Mouse (Mus musculus) midbrain, embryonic 13.5 days (tissue): ENCODE measurements around the gene Junb. TPM values are rescaled to one million over a fixed set of nuclear protein-coding genes. Genes with fewer than 3 reads are reported as not detected.
A peak's percentile ranks its signal among the peaks of the same experiment; 100 is the strongest.

ENCODE experiments used
- ATAC-seq: fragments of 200-750 bp; cut with Nextera tagmentation; 2 replicates; pipeline ENCODE4 v1.8.0; 2017; ENCODE audit warnings: mild to moderate bottlenecking, moderate TSS enrichment, moderate library complexity
- H3K27ac ChIP-seq: fragments of 300-500 bp; sonication (generic); 2 replicates; pipeline ENCODE4 v1.5.1; 2015; ENCODE audit warnings: inconsistent platforms, mild to moderate bottlenecking, moderate library complexity
- H3K27me3 ChIP-seq: fragments of 300-500 bp; sonication (generic); 2 replicates; pipeline ENCODE4 v1.6.1; 2015; ENCODE audit warnings: mild to moderate bottlenecking, inconsistent platforms
- H3K36me3 ChIP-seq: fragments of 300-500 bp; sonication (generic); 2 replicates; pipeline ENCODE4 v1.6.1; 2015; ENCODE audit warnings: mild to moderate bottlenecking, inconsistent platforms
- H3K4me1 ChIP-seq: fragments of 300-500 bp; sonication (generic); replicated peaks from 2 replicates; pipeline ENCODE4 v1.6.1; 2015; ENCODE audit warnings: inconsistent platforms
- H3K4me2 ChIP-seq: fragments of 300-500 bp; sonication (generic); replicated peaks from 2 replicates; pipeline ENCODE4 v1.6.1; 2015; ENCODE audit warnings: moderate library complexity, mild to moderate bottlenecking, inconsistent platforms
- H3K4me3 ChIP-seq: fragments of 300-500 bp; sonication (generic); replicated peaks from 2 replicates; pipeline ENCODE4 v1.5.1; 2015; ENCODE audit warnings: mild to moderate bottlenecking, inconsistent platforms
- H3K9ac ChIP-seq: fragments of 300-500 bp; sonication (generic); replicated peaks from 2 replicates; pipeline ENCODE4 v1.6.1; 2015; ENCODE audit warnings: mild to moderate bottlenecking, inconsistent platforms
- H3K9me3 ChIP-seq: fragments of 300-500 bp; sonication (generic); 2 replicates; pipeline ENCODE4 v1.6.1; 2016; ENCODE audit warnings: mild to moderate bottlenecking, inconsistent platforms
- WGBS: fragments of 180-500 bp; shearing (Covaris S2); methylation state at CpG from one replicate; pipeline ENCODE4 v1.1.7; 2015; 5-methylcytosine and 5-hydroxymethylcytosine counted together
- polyA plus RNA-seq: library from polyadenylated mRNA; unstranded; fragments of >200 nt; fragmentation: Nextera tagmentation; extraction: Ambion mirVana; gene quantifications from 2 replicates; pipeline ENCODE4 v1.2.1, GENCODE M21; 2015

Junb gene
- polyA plus RNA-seq, 1 experiment from 2014 or later = 6.1 TPM

DNA sequence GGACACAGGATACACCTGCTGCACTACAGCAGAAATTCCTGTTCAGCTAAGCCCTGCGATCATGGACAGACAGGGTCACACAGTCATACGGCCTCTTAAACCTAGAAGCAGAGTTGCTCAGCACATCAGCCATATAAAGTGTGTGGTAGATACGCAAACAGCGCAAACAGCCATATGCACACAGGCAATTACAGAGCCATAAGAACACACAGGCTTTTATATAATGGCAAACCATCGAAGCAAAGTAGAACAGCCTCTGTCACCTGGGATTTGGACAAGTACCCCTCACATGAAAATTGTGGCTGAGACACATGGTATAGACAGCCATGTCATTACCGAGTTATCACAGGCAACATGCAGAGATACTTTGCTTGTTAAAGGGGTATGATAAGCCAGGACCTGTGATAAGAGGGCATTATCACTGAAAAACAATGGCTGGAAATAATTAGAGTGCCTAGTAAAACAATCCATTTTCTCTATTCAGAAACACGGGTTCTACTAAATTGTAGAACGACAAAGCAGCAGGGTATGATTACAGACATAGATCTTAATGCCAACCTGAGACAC is 7.9 kb upstream of the Junb start:
- Histone ChIP-seq H3K4me2 (peak overlapping the region; percentile 89), H3K36me3 (no peaks in the 10 kb centered on the region), H3K4me1 (peaks cover 38% of the 10 kb centered on the region), H3K4me3 (peak overlapping the region; percentile 46), H3K27ac (peak overlapping the region; percentile 10; the same call in 1 of the 2 replicates), H3K9me3 (no peaks in the 10 kb centered on the region), H3K27me3 (peaks cover 51% of the 10 kb centered on the region), H3K9ac (peak overlapping the region; percentile 62; the same call in 1 of the 2 replicates)
- no peak for ATAC-seq
- WGBS = 44% methylated on average over 8 of the region's 8 CpGs

DNA sequence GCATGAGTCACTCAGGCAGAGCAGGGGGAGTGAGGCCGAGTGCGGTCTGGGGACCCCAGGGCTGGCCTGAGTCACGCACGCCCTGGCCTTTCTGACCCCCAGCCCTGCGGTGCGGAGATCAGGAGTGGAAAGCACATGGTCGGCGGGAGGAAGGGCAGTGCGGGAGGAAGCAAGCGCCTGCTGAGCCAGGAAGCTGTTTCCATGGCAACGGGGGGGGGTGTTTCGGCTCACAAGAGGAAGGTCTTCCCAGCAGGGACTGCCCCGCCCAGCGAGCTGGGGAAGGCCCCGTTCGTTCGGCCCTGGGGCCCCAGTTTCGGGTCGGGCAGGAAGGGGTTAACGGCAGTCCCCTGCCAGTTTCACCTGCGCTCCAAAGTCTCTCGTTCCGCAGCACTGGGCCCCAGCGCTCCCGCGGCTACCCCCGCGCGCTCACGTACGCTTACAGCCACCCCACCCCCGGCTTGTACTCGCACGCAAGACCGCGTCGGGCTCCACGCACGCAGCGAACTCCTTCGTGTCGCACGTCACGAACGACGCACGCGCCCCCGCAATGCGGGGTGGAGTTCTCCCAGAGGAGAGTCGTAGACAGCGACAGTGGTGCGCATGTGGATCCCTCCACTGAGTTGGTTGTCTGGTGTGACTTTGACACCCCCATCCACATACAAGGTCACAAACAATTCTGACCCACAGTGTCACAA is 7.3 kb upstream of the Junb start:
- Histone ChIP-seq H3K27me3 (peaks cover 55% of the 10 kb centered on the region), H3K4me3 (peak overlapping the region; percentile 46), H3K4me1 (peaks cover 39% of the 10 kb centered on the region), H3K36me3 (no peaks in the 10 kb centered on the region), H3K9me3 (no peaks in the 10 kb centered on the region), H3K4me2 (peak overlapping the region; percentile 89), H3K27ac (peak overlapping the region; percentile 10; the same call in 1 of the 2 replicates), H3K9ac (peak overlapping the region; percentile 62)
- ATAC-seq = peak; percentile 19; the same call in 1 of the 2 replicates
- under 1% methylated on average over 53 of the region's 53 CpGs for WGBS

GRCm38 (mm10) chr8:84985049-84985683 is 6.6 kb upstream of the Junb start:
- Histone ChIP-seq H3K4me2 (peak overlapping the region; percentile 89), H3K36me3 (no peaks in the 10 kb centered on the region), H3K9ac (peak overlapping the region; percentile 62), H3K9me3 (no peaks in the 10 kb centered on the region), H3K4me1 (peaks cover 43% of the 10 kb centered on the region), H3K27me3 (peaks cover 61% of the 10 kb centered on the region), H3K4me3 (peak overlapping the region; percentile 46), H3K27ac (no peak overlapping the region)
- no peak for ATAC-seq
- WGBS = under 1% methylated on average over 23 of the region's 23 CpGs

DNA sequence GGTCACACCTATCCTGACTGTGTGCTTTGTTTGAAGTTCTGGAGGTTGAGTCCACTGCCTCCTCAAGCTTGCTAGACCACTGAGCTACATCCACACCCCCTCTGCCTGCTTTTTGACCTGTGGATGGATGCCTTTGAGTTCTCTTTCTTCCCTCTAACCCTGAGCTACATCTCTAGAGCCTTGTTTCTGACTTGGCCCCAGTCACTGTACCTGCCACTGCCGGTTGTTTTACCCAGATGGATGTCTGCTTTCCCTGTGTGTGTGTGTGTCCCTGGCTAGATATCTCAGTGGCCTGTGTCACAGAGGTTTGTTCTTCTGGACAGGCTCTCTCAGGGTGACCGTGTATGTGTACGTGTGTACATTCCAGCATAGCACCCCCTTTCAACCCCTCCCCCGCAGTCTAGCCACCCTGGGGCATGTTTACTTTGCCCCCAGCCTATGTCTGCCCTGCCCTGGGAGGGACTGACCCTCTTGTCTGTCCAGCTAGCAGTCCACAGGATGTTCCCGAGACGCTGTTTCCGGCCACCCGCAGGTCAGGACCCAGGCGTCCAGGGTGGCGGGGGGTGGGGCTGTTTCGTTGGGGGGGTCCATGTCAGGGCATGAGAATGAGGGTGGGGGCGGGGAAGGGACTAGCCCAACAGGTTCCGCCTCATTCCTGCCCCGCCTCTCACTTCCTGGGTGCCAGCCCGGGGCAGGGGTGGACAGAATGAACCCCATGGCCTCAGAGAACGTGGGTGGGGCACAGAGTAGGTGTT is 6.0 kb upstream of the Junb start:
- peak overlapping the region; percentile 62 for H3K9ac ChIP-seq
- 13% methylated on average over 16 of the region's 16 CpGs for WGBS
- H3K4me1 ChIP-seq = peaks cover 49% of the 10 kb centered on the region
- H3K27me3 ChIP-seq = peaks cover 63% of the 10 kb centered on the region
- peak overlapping the region; percentile 89 for H3K4me2 ChIP-seq
- H3K4me3 ChIP-seq = no peak overlapping the region
- no peaks in the 10 kb centered on the region for H3K9me3 ChIP-seq
- H3K27ac ChIP-seq = peak overlapping the region; percentile 44; the same call in 1 of the 2 replicates
- no peaks in the 10 kb centered on the region for H3K36me3 ChIP-seq
- ATAC-seq = no peak

DNA sequence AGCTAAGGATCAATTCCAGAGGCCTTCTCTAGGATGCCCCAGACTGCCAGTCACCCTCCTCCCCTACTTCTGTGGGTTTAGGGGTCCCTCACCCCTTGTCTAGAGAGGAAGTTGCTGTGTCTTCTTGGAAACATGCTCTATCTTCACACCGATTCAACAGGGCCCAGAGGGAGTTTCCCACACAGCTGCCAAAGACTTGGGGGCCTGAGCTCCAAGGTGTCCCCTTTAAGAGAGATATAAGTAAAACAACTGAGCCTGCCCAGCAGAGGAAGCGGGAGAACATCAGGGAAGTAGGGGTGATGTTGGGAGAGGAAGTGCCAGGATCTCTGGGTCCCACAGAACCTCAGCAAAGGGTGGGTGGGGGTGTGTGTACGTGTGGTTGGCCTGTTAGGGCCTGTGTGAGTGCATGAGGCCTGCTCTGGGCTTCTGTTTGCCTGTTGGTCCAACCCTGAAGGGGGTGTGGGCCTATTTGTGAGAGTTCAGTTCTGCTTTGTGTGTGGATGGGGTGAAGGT is 4.0 kb upstream of the Junb start:
- H3K36me3 ChIP-seq = no peaks in the 10 kb centered on the region
- H3K4me2 ChIP-seq = no peak overlapping the region
- no peaks in the 10 kb centered on the region for H3K9me3 ChIP-seq
- 57% methylated on average over 3 of the region's 3 CpGs for WGBS
- H3K4me1 ChIP-seq = peaks cover 64% of the 10 kb centered on the region
- no peak for ATAC-seq
- no peak overlapping the region for H3K27ac ChIP-seq
- no peak overlapping the region for H3K9ac ChIP-seq
- peaks cover 62% of the 10 kb centered on the region for H3K27me3 ChIP-seq
- H3K4me3 ChIP-seq = no peak overlapping the region

DNA sequence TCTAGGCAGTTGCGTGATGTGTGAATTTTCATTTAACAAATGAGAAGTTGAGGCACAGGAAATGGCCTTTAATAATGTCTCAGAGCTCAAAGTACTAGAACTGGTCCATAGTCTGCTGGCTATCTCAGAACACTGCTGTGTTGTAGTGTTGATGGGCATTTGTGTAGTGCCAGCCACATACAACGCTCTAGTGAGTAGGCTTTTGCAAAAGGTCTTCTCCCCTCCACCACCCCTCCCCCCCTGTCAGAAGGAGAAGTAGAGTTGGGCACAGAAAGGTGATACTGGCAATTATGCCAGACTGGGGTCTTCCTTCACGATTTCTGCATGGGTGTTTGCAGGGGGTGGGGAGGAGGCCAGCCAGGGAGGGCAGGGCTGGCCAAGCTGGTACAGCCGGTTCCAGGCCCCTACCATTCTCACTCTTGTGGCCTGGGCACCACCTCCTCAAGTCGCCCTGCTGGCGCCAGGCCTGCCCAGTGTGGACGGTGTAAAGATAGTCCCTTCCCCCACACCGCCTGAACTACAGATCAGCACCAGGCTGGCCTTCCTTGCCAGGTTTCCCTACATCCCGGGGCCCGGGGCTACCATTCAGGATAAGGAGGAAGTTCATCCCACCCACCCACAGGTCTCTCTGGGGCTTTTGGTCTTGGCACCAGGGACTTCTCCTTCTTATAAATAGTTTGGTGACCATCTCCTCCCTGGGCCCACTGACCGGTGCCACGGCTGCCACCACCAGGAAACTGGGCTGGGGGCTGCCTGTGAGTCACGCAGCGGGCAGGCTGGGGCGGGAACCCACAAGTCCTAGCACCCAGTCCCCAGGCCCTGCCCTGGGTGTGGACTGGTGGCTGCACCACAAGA is 3.4 kb upstream of the Junb start:
- 85% methylated on average over 15 of the region's 15 CpGs for WGBS

DNA sequence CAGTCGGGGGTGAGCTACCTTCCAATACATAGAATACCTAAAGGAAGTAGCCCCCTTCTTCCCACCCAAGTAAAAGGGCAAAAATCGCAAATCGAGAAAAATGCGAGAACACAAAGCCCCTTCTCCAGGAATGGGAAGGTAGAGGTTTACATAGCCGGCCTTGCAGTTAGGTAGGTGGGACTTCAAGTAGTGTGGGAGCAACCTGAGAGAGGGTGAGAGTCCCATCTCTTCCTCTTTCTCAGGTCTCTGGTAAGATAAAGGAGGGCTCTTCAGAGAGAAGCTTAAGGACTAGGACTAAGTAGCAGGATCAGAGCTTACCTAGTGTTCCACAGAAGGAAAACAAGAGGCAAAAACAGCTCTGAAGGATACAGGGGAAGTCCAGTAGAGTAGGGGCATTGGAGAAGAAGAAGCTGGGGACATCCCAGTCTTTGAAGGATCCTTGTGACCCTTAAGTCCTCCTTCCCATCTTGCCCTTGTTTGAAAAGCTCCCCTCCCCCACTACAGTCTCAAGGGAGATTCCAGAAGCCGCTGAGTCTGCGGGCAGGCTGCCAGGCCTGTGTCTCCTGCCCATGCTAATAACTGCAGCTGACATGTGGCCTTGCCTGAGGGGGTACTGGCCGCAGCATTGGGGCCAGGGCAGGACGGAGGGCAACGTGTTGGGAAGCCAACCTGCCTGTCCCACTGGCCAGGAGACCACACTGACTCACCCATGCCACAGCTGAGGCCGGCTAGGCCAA is 2.3 kb upstream of the Junb start:
- H3K9me3 ChIP-seq = no peaks in the 10 kb centered on the region
- no peaks in the 10 kb centered on the region for H3K36me3 ChIP-seq
- peak overlapping the region; percentile 51; the same call in 1 of the 2 replicates for H3K27ac ChIP-seq
- no peak for ATAC-seq
- no peak overlapping the region for H3K4me3 ChIP-seq
- H3K27me3 ChIP-seq = peaks cover 60% of the 10 kb centered on the region
- H3K4me1 ChIP-seq = peaks cover 77% of the 10 kb centered on the region
- 38% methylated on average over 11 of the region's 11 CpGs for WGBS
- peak overlapping the region; percentile 4; the same call in 1 of the 2 replicates for H3K9ac ChIP-seq
- H3K4me2 ChIP-seq = peak overlapping the region; percentile 95

More for the DNA sequence above, 3.4 kb upstream of the Junb start:
- Histone ChIP-seq H3K4me3 (no peak overlapping the region), H3K27ac (peak overlapping the region; percentile 51; the same call in 1 of the 2 replicates), H3K4me1 (peaks cover 71% of the 10 kb centered on the region), H3K36me3 (no peaks in the 10 kb centered on the region), H3K9me3 (no peaks in the 10 kb centered on the region), H3K4me2 (no peak overlapping the region), H3K27me3 (peaks cover 63% of the 10 kb centered on the region), H3K9ac (no peak overlapping the region)
- ATAC-seq = no peak

DNA sequence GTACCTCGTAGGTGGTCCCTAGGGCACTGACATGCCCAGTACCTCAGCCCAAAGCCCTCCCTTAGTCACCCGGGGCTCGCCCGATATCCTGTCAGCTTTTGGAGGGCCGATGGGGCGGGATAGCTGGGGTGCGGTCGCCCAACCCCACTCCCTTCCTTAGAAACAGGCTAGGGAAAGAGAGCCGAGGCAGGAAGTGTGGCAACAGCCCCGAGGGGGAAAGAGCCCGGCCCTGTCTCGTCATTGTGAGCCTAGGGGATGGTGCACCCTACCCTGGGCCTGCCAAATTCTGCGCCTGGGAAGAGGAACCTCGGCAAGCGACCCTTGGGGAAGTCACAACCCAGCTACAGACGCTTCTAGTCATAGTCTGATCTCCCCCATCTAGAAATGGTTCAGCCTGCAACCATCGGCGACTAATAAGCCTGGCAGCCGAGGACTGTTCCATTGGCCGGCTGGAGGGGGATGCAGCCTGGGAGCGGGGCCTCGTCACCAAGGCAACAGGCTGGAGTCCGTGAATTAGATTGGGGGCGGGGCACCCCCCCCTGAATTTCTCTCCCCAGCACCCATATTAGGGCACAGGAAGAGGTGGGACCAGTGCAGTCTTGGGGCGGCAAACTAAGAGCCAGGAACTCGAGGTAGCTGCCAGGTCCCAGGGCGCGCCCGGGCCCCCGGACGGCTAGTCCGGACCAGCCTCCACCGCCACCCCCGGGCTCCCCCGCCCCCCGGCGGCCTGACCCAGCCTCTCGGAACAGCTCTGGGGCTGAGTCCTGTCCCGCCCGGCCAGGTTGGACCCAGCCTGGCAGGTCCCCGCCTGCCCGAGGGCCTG is 1.3 kb upstream of the Junb start:
- H3K27me3 ChIP-seq = peaks cover 57% of the 10 kb centered on the region
- H3K9me3 ChIP-seq = no peaks in the 10 kb centered on the region
- peaks cover 74% of the 10 kb centered on the region for H3K4me1 ChIP-seq
- peak; percentile 21 for ATAC-seq
- peak overlapping the region; percentile 46; the same call in 1 of the 2 replicates for H3K9ac ChIP-seq
- 3% methylated on average over 42 of the region's 42 CpGs for WGBS
- peak overlapping the region; percentile 95 for H3K4me2 ChIP-seq
- peaks cover 5% of the 10 kb centered on the region; the same call in 1 of the 2 replicates for H3K36me3 ChIP-seq
- peak overlapping the region; percentile 35; the same call in 1 of the 2 replicates for H3K27ac ChIP-seq
- H3K4me3 ChIP-seq = peak overlapping the region; percentile 53

GRCm38 (mm10) chr8:84977435-84978247 is 877 bp downstream of the Junb start:
- no peaks in the 10 kb centered on the region for H3K9me3 ChIP-seq
- H3K27me3 ChIP-seq = peaks cover 46% of the 10 kb centered on the region
- peaks cover 73% of the 10 kb centered on the region for H3K4me1 ChIP-seq
- ATAC-seq = no peak
- peak overlapping the region; percentile 67 for H3K9ac ChIP-seq
- peak overlapping the region; percentile 95 for H3K4me2 ChIP-seq
- peaks cover 25% of the 10 kb centered on the region for H3K36me3 ChIP-seq
- peak overlapping the region; percentile 53 for H3K4me3 ChIP-seq
- no peak overlapping the region; the same call in 1 of the 2 replicates for H3K27ac ChIP-seq
- WGBS = 1% methylated on average over 70 of the region's 70 CpGs
